Mouse (Mus musculus): Measurements from ENCODE around the gene Lancl1. TPM values are rescaled to one million over a fixed set of nuclear protein-coding genes. Genes with fewer than 3 reads are reported as not detected.

Lancl1 gene
- polyA plus RNA-seq, 1 experiment: 52.2 TPM

DNA sequence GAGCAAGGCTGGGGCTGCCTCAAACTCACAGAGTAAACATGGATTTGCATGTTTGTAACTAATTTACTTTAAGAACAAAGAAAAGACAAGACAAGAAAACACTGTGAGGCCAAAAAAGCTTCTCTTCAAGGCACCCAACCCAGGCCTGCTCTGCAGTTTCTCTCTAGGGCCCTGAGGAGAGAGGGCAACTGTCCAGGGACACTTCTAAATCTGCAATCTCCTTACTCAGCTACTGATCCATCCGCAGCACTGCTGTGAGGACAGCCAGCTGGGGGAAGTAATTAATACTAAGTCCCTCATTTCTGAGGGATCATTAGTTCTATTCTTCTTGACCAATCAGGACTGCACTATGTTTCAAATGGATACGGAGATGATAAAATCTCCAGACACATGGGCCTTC is 12.5 kb downstream of the Lancl1 start:
- Histone ChIP-seq H3K9me3 (replicated peaks; ENCODE audit: control insufficient read depth, insufficient read depth, low read length, poor library complexity, severe bottlenecking) (no peaks in the 10 kb centered on the region), H3K36me3 (ENCODE audit: control insufficient read depth, insufficient read depth, low read length, poor library complexity, severe bottlenecking) (peaks cover 2% of the 10 kb centered on the region; the same call in 1 of the 2 replicates), H3K9ac (ENCODE audit: low read depth, poor library complexity, severe bottlenecking) (no peak overlapping the region), H3K27me3 (ENCODE audit: control insufficient read depth, insufficient read depth, low read length, poor library complexity, severe bottlenecking) (no peaks in the 10 kb centered on the region), H3K4me3 (ENCODE audit: low read depth, low read length) (no peak overlapping the region), H3K27ac (ENCODE audit: insufficient read depth, low read length) (no peak overlapping the region), H3K4me1 (ENCODE audit: control insufficient read depth, insufficient read depth, low read length) (no peaks in the 10 kb centered on the region)
- TF ChIP-seq EP300 (IDR thresholded peaks at IDR 0.05; ENCODE audit: insufficient read depth, low read depth, low read length): no peak
- no peak for TF ChIP-seq CTCF (IDR thresholded peaks at IDR 0.05; ENCODE audit: low read depth, low read length)
- no peak for TF ChIP-seq POLR2A (IDR thresholded peaks at IDR 0.05; ENCODE audit: insufficient read depth, low read length)

DNA sequence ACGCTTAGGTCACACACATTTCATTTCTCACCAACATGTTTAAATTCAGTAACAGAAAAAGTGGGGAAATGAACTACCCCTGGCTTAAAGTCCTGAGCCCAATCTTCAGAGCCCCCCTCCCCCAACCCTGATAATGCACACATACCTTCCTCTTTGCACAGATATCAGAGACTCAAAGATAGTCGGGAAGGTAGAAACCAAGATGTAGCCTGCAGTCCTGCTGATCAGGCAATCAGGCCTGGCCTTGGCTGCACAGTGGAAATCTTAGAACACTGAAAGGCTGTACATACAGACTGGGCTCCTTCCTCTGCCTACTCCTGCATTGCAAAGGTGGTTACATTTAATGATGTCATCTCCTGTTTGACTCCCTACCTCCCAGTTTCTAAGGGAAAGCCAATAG is 15.9 kb downstream of the Lancl1 start:
- Histone ChIP-seq H3K4me3 (ENCODE audit: low read depth, low read length) (no peak overlapping the region), H3K36me3 (ENCODE audit: control insufficient read depth, insufficient read depth, low read length, poor library complexity, severe bottlenecking) (no peaks in the 10 kb centered on the region; the same call in 1 of the 2 replicates), H3K27ac (ENCODE audit: insufficient read depth, low read length) (no peak overlapping the region), H3K9ac (ENCODE audit: low read depth, poor library complexity, severe bottlenecking) (no peak overlapping the region), H3K9me3 (replicated peaks; ENCODE audit: control insufficient read depth, insufficient read depth, low read length, poor library complexity, severe bottlenecking) (no peaks in the 10 kb centered on the region), H3K27me3 (ENCODE audit: control insufficient read depth, insufficient read depth, low read length, poor library complexity, severe bottlenecking) (no peaks in the 10 kb centered on the region), H3K4me1 (ENCODE audit: control insufficient read depth, insufficient read depth, low read length) (peaks cover 2% of the 10 kb centered on the region)
- TF ChIP-seq POLR2A (IDR thresholded peaks at IDR 0.05; ENCODE audit: insufficient read depth, low read length): no peak
- TF ChIP-seq CTCF (IDR thresholded peaks at IDR 0.05; ENCODE audit: low read depth, low read length): no peak
- TF ChIP-seq EP300 (IDR thresholded peaks at IDR 0.05; ENCODE audit: insufficient read depth, low read depth, low read length): no peak

GRCm38 (mm10) chr1:67022051-67022450 is 16.6 kb downstream of the Lancl1 start:
- Histone ChIP-seq H3K36me3 (ENCODE audit: control insufficient read depth, insufficient read depth, low read length, poor library complexity, severe bottlenecking) (no peaks in the 10 kb centered on the region; the same call in 1 of the 2 replicates), H3K9me3 (replicated peaks; ENCODE audit: control insufficient read depth, insufficient read depth, low read length, poor library complexity, severe bottlenecking) (no peaks in the 10 kb centered on the region), H3K27ac (ENCODE audit: insufficient read depth, low read length) (no peak overlapping the region), H3K27me3 (ENCODE audit: control insufficient read depth, insufficient read depth, low read length, poor library complexity, severe bottlenecking) (no peaks in the 10 kb centered on the region), H3K9ac (ENCODE audit: low read depth, poor library complexity, severe bottlenecking) (no peak overlapping the region), H3K4me1 (ENCODE audit: control insufficient read depth, insufficient read depth, low read length) (peaks cover 2% of the 10 kb centered on the region), H3K4me3 (ENCODE audit: low read depth, low read length) (no peak overlapping the region)
- no peak for TF ChIP-seq EP300 (IDR thresholded peaks at IDR 0.05; ENCODE audit: insufficient read depth, low read depth, low read length)
- TF ChIP-seq POLR2A (IDR thresholded peaks at IDR 0.05; ENCODE audit: insufficient read depth, low read length): no peak
- no peak for TF ChIP-seq CTCF (IDR thresholded peaks at IDR 0.05; ENCODE audit: low read depth, low read length)

DNA sequence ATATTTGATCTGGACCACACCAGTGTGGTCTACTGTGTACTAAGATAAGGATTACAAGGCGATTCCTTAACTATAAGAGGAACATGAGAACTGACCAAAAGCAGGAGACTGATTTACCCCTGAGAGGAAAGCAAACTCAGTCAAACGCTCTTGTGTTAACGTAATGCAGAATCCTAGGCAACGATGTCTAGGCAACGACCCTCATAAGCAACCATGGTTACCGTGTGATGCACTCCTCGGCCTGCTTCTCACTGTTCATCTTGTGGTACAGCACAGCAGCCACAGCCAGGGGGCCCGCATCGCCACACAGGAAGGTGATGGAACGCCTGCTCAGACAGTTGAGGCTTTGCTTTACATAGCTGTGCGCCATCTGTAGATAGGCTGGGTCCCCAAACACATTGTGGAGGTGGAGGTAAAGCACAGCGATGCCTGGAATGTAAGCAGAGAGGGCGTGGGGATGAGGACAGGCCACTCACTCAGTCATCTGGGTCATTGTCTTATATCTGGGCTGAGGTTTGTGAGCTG is 18.0 kb downstream of the Lancl1 start:
- H3K27me3 ChIP-seq (ENCODE audit: control insufficient read depth, insufficient read depth, low read length, poor library complexity, severe bottlenecking): no peaks in the 10 kb centered on the region

GRCm38 (mm10) chr1:67017101-67017870 is 21.4 kb downstream of the Lancl1 start:
- Histone ChIP-seq H3K4me1 (ENCODE audit: control insufficient read depth, insufficient read depth, low read length) (peaks cover 2% of the 10 kb centered on the region), H3K36me3 (ENCODE audit: control insufficient read depth, insufficient read depth, low read length, poor library complexity, severe bottlenecking) (no peaks in the 10 kb centered on the region), H3K27ac (ENCODE audit: insufficient read depth, low read length) (no peak overlapping the region), H3K9ac (ENCODE audit: low read depth, poor library complexity, severe bottlenecking) (no peak overlapping the region), H3K27me3 (ENCODE audit: control insufficient read depth, insufficient read depth, low read length, poor library complexity, severe bottlenecking) (no peaks in the 10 kb centered on the region), H3K9me3 (replicated peaks; ENCODE audit: control insufficient read depth, insufficient read depth, low read length, poor library complexity, severe bottlenecking) (no peaks in the 10 kb centered on the region), H3K4me3 (ENCODE audit: low read depth, low read length) (no peak overlapping the region)
- TF ChIP-seq POLR2A (IDR thresholded peaks at IDR 0.05; ENCODE audit: insufficient read depth, low read length) (no peak), EP300 (IDR thresholded peaks at IDR 0.05; ENCODE audit: insufficient read depth, low read depth, low read length) (no peak), CTCF (IDR thresholded peaks at IDR 0.05; ENCODE audit: low read depth, low read length) (no peak)

More for the DNA sequence above, 18.0 kb downstream of the Lancl1 start:
- Histone ChIP-seq H3K9me3 (replicated peaks; ENCODE audit: control insufficient read depth, insufficient read depth, low read length, poor library complexity, severe bottlenecking) (no peaks in the 10 kb centered on the region), H3K27ac (ENCODE audit: insufficient read depth, low read length) (no peak overlapping the region), H3K4me1 (ENCODE audit: control insufficient read depth, insufficient read depth, low read length) (peaks cover 2% of the 10 kb centered on the region), H3K4me3 (ENCODE audit: low read depth, low read length) (no peak overlapping the region), H3K9ac (ENCODE audit: low read depth, poor library complexity, severe bottlenecking) (no peak overlapping the region), H3K36me3 (ENCODE audit: control insufficient read depth, insufficient read depth, low read length, poor library complexity, severe bottlenecking) (no peaks in the 10 kb centered on the region)
- TF ChIP-seq EP300 (IDR thresholded peaks at IDR 0.05; ENCODE audit: insufficient read depth, low read depth, low read length) (no peak), CTCF (IDR thresholded peaks at IDR 0.05; ENCODE audit: low read depth, low read length) (no peak), POLR2A (IDR thresholded peaks at IDR 0.05; ENCODE audit: insufficient read depth, low read length) (no peak)

- Histone ChIP-seq H3K9ac (ENCODE audit: low read depth, poor library complexity, severe bottlenecking) (no peak overlapping the region), H3K9me3 (replicated peaks; ENCODE audit: control insufficient read depth, insufficient read depth, low read length, poor library complexity, severe bottlenecking) (no peaks in the 10 kb centered on the region), H3K4me3 (ENCODE audit: low read depth, low read length) (no peak overlapping the region), H3K27me3 (ENCODE audit: control insufficient read depth, insufficient read depth, low read length, poor library complexity, severe bottlenecking) (no peaks in the 10 kb centered on the region), H3K27ac (ENCODE audit: insufficient read depth, low read length) (no peak overlapping the region), H3K36me3 (ENCODE audit: control insufficient read depth, insufficient read depth, low read length, poor library complexity, severe bottlenecking) (no peaks in the 10 kb centered on the region), H3K4me1 (ENCODE audit: control insufficient read depth, insufficient read depth, low read length) (peaks cover 2% of the 10 kb centered on the region)
- TF ChIP-seq POLR2A (IDR thresholded peaks at IDR 0.05; ENCODE audit: insufficient read depth, low read length) (no peak), EP300 (IDR thresholded peaks at IDR 0.05; ENCODE audit: insufficient read depth, low read depth, low read length) (no peak), CTCF (IDR thresholded peaks at IDR 0.05; ENCODE audit: low read depth, low read length) (no peak)
These were observed 24.5 kb downstream of the Lancl1 start for GRCm38 (mm10) chr1:67014205-67014604.
